ENCODE assay signal across 16 mouse cellular contexts in genomic region chr2:123023918-123024317, GRCm38 (mm10).
DNase-seq lines count a peak whose midpoint lies in the region; ATAC-seq and TF ChIP-seq lines count a peak whose summit lies in the region.
"Had no signal": no experiment of that assay in that cellular context is flagged by ENCODE, and none has a peak within 500 bp of the region (broad histone marks: within the 10 kb centered on the region; RNA-seq: fewer than 3 reads in every experiment).

No protein-coding gene starts in this region.

- H3K27ac ChIP-seq in forebrain, postnatal 0 days (ENCODE audit: low read depth, low read length): no peak overlapping the region
- H3K27ac ChIP-seq in forebrain, embryonic 13.5 days: no peak overlapping the region
- peak overlapping the region; percentile 30 for H3K27ac ChIP-seq in left cerebral cortex, adult 2 months
- H3K27ac ChIP-seq in intestine, embryonic 16.5 days (ENCODE audit: low read length): no peak overlapping the region
- no peak overlapping the region for H3K27ac ChIP-seq in hindbrain, postnatal 0 days
- H3K27ac ChIP-seq: embryonic facial prominence, embryonic 12.5 days; hindbrain, embryonic 12.5 days; liver, embryonic 13.5 days had no signal

- no peaks in the 10 kb centered on the region for H3K36me3 ChIP-seq in forebrain, postnatal 0 days (ENCODE audit: insufficient read depth)
- no peaks in the 10 kb centered on the region for H3K36me3 ChIP-seq in forebrain, embryonic 13.5 days (ENCODE audit: poor library complexity, severe bottlenecking)
- no peaks in the 10 kb centered on the region for H3K36me3 ChIP-seq in intestine, embryonic 16.5 days (ENCODE audit: control insufficient read depth, insufficient read depth, low read length)
- H3K36me3 ChIP-seq in hindbrain, postnatal 0 days (ENCODE audit: insufficient read depth, low read length): no peaks in the 10 kb centered on the region
- H3K36me3 ChIP-seq: embryonic facial prominence, embryonic 12.5 days; hindbrain, embryonic 12.5 days; liver, embryonic 13.5 days had no signal

- intact Hi-C loops in left cerebral cortex, adult 2 months (cut with DNase I): no loop called here

- H3K9ac ChIP-seq in forebrain, postnatal 0 days: no peak overlapping the region
- H3K9ac ChIP-seq in forebrain, embryonic 13.5 days: no peak overlapping the region
- H3K9ac ChIP-seq in intestine, embryonic 16.5 days (ENCODE audit: low read depth, low read length): no peak overlapping the region
- H3K9ac ChIP-seq in hindbrain, postnatal 0 days (replicated peaks; ENCODE audit: low read length): no peak overlapping the region
- H3K9ac ChIP-seq: embryonic facial prominence, embryonic 12.5 days; hindbrain, embryonic 12.5 days; liver, embryonic 13.5 days had no signal

- no peak overlapping the region for H3K4me2 ChIP-seq in forebrain, postnatal 0 days (ENCODE audit: low read depth)
- H3K4me2 ChIP-seq in forebrain, embryonic 13.5 days: no peak overlapping the region
- H3K4me2 ChIP-seq in intestine, embryonic 16.5 days (ENCODE audit: low read depth, low read length): no peak overlapping the region
- H3K4me2 ChIP-seq in hindbrain, postnatal 0 days (ENCODE audit: low read depth, low read length): no peak overlapping the region
- H3K4me2 ChIP-seq: embryonic facial prominence, embryonic 12.5 days; hindbrain, embryonic 12.5 days; liver, embryonic 13.5 days; midbrain, embryonic 11.5 days had no signal

- 54% methylated on average over 4 of the region's 4 CpGs for WGBS in forebrain, postnatal 0 days
- WGBS in forebrain, embryonic 13.5 days: 69% methylated on average over 4 of the region's 4 CpGs
- 41% methylated on average over 4 of the region's 4 CpGs for WGBS in intestine, embryonic 16.5 days
- WGBS in hindbrain, postnatal 0 days: 57% methylated on average over 4 of the region's 4 CpGs

- ATAC-seq in forebrain, postnatal 0 days: no peak
- ATAC-seq in forebrain, embryonic 13.5 days: no peak
- no peak for ATAC-seq in intestine, embryonic 16.5 days
- ATAC-seq in hindbrain, postnatal 0 days: no peak

- TF ChIP-seq CTCF in forebrain, postnatal 0 days (IDR thresholded peaks at IDR 0.05; ENCODE audit: low read depth): no peak
- TF ChIP-seq CTCF in left cerebral cortex, adult 2 months (IDR thresholded peaks at IDR 0.05): no peak
- no peak for TF ChIP-seq CTCF in hindbrain, postnatal 0 days (IDR thresholded peaks at IDR 0.05; ENCODE audit: low read depth)

- H3K9me3 ChIP-seq in forebrain, postnatal 0 days (ENCODE audit: low read length): no peaks in the 10 kb centered on the region
- H3K9me3 ChIP-seq in forebrain, embryonic 13.5 days (replicated peaks): no peaks in the 10 kb centered on the region
- no peaks in the 10 kb centered on the region for H3K9me3 ChIP-seq in intestine, embryonic 16.5 days (ENCODE audit: control insufficient read depth, low read length)
- no peaks in the 10 kb centered on the region for H3K9me3 ChIP-seq in hindbrain, postnatal 0 days (ENCODE audit: low read length)
- H3K9me3 ChIP-seq: embryonic facial prominence, embryonic 12.5 days; hindbrain, embryonic 12.5 days; liver, embryonic 13.5 days had no signal

- H3K27me3 ChIP-seq in forebrain, postnatal 0 days (ENCODE audit: insufficient read depth, low read length): no peaks in the 10 kb centered on the region
- no peaks in the 10 kb centered on the region for H3K27me3 ChIP-seq in forebrain, embryonic 13.5 days
- no peaks in the 10 kb centered on the region for H3K27me3 ChIP-seq in intestine, embryonic 16.5 days (replicated peaks; ENCODE audit: control insufficient read depth, insufficient read depth, low read length)
- no peaks in the 10 kb centered on the region for H3K27me3 ChIP-seq in hindbrain, postnatal 0 days (ENCODE audit: insufficient read depth, low read length)
- H3K27me3 ChIP-seq: embryonic facial prominence, embryonic 12.5 days; hindbrain, embryonic 12.5 days; liver, embryonic 13.5 days had no signal

- no peaks in the 10 kb centered on the region for H3K4me1 ChIP-seq in forebrain, postnatal 0 days (ENCODE audit: insufficient read depth)
- H3K4me1 ChIP-seq in forebrain, embryonic 13.5 days: no peaks in the 10 kb centered on the region
- no peaks in the 10 kb centered on the region for H3K4me1 ChIP-seq in intestine, embryonic 16.5 days (ENCODE audit: control insufficient read depth, insufficient read depth, low read length)
- H3K4me1 ChIP-seq in hindbrain, postnatal 0 days (ENCODE audit: insufficient read depth, low read length): no peaks in the 10 kb centered on the region
- H3K4me1 ChIP-seq: embryonic facial prominence, embryonic 12.5 days; hindbrain, embryonic 12.5 days; liver, embryonic 13.5 days had no signal

- no peak overlapping the region for H3K4me3 ChIP-seq in forebrain, postnatal 0 days (ENCODE audit: low read depth, low read length)
- H3K4me3 ChIP-seq in forebrain, embryonic 13.5 days: no peak overlapping the region
- H3K4me3 ChIP-seq in left cerebral cortex, adult 2 months: no peak overlapping the region
- H3K4me3 ChIP-seq in intestine, embryonic 16.5 days (ENCODE audit: low read length): no peak overlapping the region
- no peak overlapping the region for H3K4me3 ChIP-seq in hindbrain, postnatal 0 days (ENCODE audit: low read length)
- H3K4me3 ChIP-seq: embryonic facial prominence, embryonic 12.5 days; hindbrain, embryonic 12.5 days; liver, embryonic 13.5 days had no signal

- DNase-seq in forebrain, postnatal 0 days: peak; percentile 14
- DNase-seq in layer of hippocampus, adult 18-20 months (ENCODE audit: low spot score in 2 of 2): peak; percentile 81 to 89
- DNase-seq in left cerebral cortex, adult 2 months (ENCODE audit: extremely low spot score in 1 of 2, low spot score in 2 of 2): peak; percentile 36 to 52
- DNase-seq in telencephalon, adult 2 months (ENCODE audit: low read depth, low spot score): peak; percentile 70
- no peak for DNase-seq in adrenal gland, adult 8-10 months
- DNase-seq in hindbrain, postnatal 0 days (ENCODE audit: low spot score): no peak
- DNase-seq: cerebellum, postnatal 36 days; kidney, adult 11 months; kidney, postnatal 36 days; liver, embryonic 13.5 days; lung, postnatal 14 days had no signal

Comparison
In these comparisons a context has a peak if more than half of its experiments do, and no peak if none do; other contexts are left out.
1. DNase-seq: peak in forebrain, postnatal 0 days (single experiment), layer of hippocampus, adult 18-20 months (2 of 2), left cerebral cortex, adult 2 months (2 of 2) and telencephalon, adult 2 months (single experiment); none in adrenal gland, adult 8-10 months (single experiment) and hindbrain, postnatal 0 days (single experiment).